Mouse (Mus musculus): ENCODE data around the gene Sipa1.
A peak's percentile ranks its signal among the peaks of the same experiment; 100 is the strongest.

The Sipa1 gene

DNA sequence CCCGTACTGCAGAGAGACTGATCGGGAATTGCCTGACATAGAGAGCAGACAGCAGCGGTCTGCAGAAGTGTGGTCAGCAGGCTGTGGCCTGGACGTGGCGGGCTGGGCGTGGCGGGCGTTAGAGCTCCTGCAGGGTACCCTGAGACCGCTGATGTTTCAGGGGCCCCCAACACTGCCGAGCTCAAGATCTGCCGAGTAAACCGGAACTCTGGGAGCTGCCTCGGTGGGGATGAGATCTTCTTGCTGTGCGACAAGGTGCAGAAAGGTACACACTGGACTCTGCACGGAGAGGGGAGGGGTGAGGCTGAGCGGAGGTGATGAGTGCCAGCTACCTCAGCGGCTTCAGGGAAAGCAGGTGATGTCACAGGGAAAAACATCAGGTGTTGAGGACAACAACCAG lies 22.5 kb downstream of the Sipa1 start:
- no peak for DNase-seq

DNA sequence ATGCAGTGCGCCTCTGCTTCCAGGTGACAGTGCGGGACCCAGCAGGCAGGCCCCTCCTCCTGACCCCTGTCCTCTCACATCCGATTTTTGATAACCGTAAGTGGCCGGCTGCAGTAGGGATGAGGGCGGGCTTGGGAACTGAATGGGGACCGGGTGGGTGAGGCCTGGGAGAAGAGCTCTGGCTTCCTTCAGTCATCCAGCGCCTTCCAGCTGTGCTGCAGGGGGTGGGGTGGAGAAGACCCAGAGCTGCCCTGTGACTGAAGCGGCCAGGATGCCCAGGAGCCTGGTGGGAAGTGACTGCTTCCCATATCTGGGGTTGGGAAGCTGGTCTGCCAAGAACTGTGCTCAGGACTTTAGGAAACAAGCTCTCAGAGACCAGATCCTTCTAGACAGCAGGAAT lies 23.2 kb downstream of the Sipa1 start:
- DNase-seq = no peak

DNA sequence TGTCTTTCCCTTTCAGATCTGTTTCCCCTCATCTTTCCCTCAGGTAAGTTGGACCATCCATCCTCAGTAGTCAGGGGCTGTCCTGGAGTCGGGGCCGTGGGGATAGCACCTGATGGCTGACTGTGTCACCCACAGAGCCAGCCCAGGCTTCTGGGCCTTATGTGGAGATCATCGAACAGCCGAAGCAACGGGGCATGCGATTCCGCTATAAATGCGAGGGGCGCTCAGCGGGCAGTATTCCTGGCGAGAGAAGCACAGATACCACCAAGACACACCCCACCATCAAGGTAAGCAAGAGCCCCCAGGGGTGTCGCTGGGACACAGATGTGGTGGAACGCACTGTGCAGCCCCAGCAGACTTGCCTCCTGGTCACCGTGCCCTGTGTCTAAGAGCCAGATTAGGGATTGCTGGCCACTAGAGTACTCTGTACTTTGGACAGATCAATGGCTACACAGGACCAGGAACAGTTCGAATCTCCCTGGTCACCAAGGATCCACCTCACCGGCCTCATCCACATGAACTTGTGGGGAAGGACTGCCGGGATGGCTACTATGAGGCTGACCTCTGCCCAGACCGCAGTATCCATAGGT lies 25.0 kb downstream of the Sipa1 start:
- DNase-seq = no peak

DNA sequence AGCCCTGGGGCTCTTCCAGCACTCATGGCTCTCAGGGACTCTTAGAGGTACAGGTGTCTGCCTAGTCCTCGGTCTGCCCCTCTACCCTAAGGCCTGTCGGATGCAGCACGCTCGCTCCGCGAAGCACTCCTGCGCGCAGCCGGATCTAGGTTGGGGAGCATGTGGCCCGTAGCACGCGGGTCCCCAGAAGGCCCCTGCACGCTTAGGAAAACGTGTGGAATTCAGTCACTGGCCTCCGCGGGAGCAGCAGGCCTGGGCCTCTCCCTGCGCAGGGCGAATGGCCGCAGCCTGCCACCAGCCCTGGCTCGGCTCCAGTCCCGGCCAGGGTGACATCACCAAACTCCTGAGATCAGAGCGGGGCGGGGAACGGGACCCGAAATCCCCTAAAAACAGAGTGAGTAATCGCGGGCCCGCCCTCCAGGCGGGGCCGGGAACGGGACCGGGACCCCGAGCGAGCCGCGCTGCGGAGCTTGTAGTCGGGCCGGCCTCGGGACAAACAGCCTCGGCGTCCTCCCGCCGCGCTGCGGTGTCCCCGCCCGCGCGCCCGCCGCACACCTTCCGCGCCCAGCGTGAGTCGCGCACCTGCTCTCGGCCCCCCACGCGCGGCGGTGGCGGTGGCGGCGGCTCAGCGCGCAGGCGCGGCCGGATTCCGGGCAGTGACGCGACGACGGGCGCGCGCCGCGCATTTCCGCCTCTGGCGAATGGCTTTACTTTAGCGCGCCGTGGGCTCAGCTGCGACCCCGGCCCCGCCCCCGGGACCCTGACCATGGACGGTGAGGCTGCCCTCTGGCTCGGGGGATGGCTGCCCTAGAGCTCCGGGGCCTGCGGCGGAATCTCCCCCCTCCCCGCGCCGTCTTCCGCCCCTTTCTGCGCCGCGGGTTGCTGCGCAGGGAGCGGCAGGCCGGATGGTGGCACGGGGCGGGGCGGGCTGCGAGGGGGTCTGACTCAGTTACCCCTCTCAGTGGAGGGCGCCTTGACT lies 26.1 kb downstream of the Sipa1 start, which contains the start of gene Rela:
Gene Rela, plus strand, starts transcription at position 415 of the 979 bp plus-strand sequence.
- peak; percentile 89 for DNase-seq

DNA sequence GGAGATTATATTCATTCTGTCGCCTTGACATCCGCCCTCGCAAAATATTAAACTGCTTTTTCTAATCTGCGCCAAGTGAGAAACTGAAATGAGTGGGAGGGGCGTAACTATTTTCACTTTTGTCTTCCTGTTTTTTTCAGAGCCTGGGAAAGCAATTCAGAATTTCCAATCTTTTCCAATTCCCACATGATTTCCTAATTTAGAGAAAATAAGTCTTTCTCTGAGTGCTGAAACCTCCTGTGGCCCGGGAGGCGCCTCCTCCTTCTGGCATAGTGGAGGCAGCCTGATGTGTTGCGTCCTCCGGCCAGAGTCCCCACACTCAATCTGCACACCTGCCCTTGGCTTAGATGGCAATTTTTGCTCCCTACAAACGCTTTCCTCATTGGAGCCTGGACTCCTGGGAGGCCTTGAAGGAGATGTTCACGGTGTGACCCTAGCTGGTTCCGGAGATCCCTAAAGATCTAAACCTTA lies 26.9 kb downstream of the Sipa1 start:
- DNase-seq = no peak

DNA sequence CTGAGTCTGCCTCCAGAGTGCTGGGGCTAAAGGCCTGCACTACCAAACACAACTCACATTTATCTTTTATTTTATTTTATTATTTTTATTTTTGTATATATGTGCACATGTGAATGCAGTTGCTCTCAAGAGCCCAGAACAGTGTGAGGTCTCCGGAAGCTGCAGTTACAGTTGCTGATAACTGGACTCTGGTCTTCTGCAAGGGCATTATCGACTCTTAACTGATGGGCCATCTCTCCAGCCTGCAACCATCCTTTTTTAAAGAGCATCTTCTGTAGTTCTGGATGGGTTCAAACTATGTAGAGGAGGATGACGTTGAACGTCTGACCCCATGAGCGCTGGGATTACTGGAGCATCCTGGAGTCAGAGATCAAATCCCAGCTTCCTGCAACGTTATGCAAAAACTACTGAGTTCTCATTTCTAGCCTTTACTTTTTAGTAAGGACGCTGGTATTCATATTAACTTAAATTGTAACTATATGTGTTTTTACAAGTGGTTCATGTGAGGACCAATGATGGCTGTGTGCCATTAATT lies 27.4 kb downstream of the Sipa1 start:
- DNase-seq = no peak

DNA sequence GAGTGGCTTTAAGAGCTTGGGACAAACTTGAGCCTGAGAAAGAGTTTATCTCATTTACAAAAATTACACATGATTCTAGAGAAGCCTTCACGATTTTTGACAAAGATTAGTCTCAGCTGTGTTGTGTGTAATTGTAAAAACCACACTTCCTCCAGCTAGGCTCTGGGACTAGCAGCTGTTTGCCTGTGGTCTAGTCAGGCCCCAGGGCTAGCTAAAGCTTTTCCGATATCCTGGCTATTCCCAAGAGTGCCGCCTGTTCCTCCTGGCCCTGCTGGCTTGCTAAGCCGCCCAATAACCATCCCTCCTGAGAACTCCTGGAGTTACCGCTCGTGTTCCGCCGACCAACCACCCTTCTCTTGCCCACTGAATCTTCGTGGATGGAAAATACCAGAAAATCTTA lies 31.4 kb downstream of the Sipa1 start:
- DNase-seq = no peak

DNA sequence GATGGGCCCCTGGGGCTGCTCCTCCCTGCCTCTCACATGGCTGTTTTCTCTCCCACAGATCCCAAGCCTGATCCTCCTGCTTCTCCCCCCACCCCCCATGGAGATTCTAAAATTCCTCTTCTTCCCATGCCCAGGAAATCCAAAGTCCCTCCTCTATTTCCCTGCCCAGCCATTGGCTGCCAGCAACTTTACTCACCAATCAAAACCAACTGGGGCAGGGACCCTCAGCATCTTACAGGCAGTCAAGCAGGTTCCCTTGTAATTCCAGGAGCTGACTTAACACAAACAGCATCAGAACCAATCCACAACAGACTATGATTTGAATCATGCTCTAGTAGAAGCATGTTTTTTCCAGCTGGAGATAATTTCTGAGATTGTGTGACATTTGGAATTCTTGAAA lies 33.6 kb downstream of the Sipa1 start:
- no peak for DNase-seq

DNA sequence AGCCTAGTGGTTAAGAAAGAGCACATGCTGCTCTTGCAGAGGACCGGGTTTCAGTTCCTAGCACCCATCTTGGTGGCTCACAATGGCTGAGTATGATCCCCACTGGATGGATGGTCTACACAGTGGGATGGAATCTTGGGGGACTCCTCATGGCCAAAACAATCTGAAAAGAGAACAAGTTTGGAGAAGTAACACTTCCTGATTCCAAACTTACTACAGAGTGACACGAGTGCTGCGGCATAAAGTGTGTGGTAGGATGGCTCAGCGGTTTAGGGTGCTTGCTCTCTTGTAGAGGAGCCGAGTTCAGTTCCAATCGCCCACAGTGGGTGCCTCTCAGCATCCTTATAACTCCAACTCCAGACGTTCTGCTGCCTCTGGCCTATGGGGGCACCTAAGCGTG lies 38.2 kb downstream of the Sipa1 start:
- DNase-seq = no peak

DNA sequence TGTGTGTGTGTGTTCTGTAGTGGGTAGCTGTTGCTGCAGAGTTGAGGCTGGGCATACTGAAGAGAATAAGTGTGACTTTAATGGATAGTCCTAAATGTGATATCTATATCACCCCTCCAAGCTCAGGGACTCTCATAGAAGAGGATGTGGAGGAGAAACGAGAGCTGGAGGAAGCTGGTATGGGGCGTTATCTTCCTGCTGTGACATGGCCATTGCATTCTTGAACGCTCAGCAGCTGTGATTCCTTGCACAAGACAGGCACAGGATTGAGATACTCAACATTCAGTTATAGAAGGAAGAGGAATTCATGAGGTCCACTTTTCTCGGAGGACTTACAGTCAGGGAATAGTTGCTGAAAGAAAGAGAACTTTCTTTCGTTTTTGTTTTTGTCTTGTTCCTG lies 41.6 kb downstream of the Sipa1 start:
- DNase-seq = no peak

DNA sequence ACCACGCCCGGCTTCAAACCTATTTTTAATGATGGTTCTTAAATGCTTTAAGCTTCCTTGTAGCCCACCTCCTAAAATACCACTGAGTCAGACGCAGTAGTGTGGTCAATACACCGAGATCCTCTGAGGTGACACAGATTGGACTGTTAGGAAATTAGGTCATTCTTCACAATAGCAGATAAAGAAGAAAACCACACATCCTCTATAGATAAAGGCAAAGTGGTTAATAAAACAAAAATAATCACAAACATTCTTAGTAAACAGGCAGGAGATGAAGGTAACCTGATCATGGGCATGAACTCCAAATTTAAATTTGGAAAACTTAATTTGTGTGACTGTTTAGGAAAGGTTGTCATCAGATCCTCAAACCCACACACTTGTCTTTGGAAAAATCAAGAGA lies 43.5 kb downstream of the Sipa1 start:
- DNase-seq = no peak

DNA sequence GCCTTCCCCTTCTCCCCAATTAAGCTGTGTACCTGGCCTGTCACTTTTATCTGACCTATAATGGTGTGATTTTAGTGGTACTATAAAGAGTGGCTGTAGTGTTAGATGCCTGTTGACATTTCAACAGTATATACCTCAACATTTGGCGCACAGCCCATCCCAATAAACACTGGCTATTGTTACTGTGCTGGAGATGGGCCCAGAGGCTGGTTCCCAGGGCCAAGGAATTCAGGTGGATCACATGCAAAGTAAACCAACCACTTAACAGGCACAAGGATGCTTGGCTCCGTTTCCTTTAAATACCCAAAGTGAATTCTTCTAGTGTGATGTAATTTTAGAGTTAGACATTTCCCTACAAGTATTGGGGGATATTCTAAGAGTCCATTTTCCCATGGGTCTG lies 48.6 kb downstream of the Sipa1 start:
- DNase-seq = no peak

DNA sequence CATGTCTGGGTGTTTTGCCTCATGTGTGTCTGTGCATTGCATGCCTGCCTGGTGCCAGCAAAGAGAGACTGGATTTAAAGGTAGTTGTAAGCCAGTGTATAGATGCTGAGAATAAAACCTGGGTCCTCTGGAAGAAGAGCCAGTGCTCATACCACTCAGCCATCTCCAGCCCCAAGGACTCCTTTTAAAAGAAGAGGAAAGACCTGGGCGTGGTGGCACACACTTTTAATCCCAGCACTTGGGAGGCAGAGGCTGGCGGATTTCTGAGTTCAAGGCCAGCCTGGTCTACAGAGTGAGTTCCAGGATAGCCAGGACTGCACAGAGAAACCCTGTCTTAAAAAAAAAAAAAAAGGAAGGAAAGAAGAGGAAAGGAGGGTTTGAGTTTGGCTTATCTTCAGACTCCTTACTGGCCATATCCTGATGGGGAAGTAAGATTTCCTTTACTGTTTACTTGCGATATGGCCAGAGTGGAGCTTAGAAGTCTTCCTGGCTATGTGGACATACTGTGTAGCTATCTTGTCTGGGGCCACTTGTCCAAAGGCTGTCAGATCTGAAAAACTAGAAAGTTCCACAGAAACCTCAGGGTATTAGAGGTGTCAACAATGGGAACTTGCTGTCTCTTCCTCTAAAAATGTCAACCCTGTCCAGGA lies 50.6 kb downstream of the Sipa1 start:
- DNase-seq = no peak

DNA sequence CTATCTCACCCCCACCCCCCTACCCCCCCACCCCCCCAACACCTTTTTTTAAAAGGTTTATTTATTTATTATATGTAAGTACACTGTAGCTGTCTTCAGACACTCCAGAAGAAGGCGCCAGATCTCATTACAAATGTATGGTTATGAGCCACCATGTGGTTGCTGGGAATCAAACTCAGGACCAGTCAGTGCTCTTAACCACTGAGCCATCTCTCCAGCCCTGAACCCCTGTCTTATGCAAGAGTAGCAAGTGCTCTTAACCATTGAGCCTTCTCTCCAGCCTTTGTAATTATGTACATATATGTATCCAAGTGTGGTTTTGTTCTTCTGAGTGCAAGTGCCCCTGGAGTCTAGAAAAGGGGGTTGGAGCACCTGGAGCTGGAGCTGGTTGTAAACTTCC lies 51.5 kb downstream of the Sipa1 start:
- DNase-seq = no peak

DNA sequence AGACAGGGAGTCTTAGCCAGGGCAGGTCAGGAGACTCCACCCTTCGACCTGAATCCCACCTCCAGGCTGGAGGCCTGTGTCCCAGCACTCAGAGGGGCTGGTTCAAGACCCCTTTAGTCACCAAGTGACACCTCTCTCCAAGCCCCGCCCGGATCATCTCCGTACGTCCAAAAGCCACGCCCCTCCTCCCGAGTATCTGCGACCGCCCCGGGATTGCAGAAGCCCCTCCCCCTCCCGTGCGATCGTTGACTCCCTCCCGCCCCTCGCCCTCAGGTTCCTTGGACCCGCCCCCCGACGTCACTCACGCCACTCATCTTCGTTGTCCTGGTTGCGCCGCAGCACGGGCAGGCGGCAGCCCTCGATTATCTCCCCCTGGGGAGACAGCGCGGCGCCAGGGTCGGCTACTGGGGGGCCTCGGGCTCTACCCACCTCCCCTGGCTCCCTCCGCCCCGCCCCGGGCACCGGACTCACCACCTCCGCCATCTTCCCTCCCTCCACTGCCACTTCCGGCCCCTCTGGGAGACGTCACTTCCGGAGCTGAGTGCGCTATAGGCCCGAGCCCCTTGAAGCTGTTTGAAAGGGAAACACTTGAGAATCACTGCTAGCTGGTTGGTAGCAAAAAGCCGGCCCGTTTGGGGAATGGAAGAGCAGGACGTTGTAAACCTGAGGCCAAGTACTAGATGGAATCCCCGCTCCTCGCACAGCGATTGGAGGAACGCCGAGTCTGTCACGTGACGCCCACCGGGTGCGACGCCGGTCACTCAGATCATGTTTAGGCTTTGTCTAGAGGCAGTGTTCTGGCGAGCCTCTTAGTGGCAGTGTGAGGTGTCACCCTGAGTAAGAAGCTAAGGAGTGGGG lies 53.7 kb downstream of the Sipa1 start, which contains the start of gene Kat5:
Gene Kat5, minus strand, starts transcription at position 691 of the 858 bp plus-strand sequence.
- peak; percentile 89 for DNase-seq

DNA sequence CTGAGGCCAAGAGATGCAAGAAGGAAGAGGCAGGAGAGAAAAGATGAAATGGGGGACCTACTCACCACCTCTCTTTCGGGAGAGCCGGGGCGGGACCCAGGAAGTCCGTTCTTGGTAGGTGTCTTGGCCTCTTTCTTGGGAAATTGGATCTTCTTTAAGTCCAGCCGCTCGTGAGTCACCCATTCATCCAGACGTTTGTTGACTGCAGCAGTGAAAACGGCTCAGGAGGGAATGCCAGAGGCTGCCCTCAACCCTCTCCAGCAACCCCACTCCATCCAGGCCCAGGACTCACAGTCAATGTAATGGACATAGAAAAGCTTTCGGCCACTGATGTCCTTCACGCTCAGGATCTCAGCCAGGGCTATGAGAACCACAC lies 54.3 kb downstream of the Sipa1 start:
- DNase-seq = no peak

DNA sequence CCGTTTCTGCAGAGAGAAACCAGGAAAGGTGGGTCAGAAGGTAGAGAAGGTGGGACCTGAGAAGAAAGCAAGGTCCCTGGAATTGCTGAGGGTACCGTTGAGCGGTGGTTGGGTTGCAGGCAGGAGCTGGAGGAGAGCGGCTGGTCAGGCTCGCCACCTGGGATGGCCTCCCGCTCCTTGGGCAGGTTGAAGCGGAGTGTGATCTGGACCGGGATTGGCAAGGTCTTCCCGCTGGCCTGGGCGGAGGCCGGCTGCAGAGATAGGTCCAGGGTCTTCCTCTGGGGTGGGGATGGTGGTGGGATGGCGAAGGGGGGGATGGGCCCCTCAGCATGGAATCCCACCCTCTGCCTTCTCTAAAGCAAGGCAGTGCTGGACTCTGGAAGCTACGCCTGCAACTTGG lies 54.8 kb downstream of the Sipa1 start:
- no peak for DNase-seq

DNA sequence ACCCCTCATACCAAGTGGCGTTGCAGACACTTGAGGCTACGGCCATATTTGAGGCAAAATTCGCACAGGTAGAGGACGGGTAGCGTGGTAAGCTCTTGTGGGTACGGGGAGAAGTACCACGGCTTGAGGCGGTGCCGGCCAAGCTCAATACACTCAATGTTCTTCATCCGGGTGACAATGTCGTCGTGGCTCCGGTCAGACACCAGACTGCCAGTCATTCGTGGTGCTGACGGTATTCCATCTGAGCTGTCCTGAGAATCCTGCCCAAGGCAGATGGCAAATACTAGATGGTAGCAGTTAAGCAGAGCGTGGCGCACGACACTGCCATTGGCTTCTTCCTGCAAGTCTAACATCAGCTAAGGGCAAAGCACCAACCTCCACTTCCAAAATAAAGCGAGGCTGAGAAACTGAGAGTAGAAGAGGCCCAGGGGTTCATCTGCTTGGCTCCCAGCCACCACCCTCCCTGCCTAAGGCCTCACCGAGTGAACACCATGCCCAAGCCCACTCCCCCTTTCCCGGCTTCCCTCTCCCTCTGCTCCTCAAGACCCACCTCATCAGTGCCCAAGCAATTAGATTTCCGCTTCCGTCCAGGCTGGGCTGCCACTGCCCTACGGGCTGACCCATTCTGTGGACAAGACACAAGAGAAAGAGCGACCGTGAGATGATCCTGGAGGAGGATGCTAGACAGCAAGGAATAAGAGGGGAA lies 55.6 kb downstream of the Sipa1 start:
- DNase-seq = no peak

DNA sequence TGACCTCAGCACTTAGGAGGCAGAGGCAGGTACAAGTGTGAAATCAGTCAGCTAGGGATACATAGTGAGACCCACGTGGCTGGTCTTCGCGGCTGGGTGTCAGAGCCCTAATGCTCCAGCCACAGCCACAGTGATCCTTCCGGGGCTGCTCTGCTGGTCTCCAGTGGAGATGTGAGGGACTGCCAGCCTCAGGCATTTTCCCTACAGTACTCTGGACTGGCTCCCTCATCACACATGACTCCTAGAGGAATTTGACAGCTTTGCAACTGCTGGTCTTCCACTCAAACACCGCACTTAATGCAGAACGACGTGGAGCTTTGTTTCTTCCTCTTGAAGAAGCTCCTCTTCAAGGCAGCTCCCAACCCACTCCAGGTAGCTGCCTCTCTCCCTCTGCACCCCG lies 57.3 kb downstream of the Sipa1 start:
- DNase-seq = peak; percentile 17

DNA sequence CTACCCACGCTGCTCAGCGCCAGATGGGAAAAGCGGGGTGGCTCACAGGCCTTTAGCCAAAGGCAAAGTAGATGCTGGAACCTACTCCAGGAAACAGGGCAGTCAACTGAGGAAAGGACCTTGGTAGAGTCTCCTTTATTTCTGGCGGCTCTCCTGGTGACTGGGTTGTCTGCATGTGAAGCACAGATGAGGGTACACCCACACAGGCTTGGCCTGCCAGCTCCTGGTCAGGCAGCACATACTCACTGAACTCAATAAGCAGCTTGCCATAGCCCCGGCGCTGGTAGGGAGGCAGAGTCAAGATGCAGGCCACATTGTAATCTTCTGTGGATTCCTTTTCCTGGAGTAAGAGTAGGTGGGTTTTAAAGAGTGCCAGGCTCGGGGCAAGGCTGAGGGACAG lies 58.4 kb downstream of the Sipa1 start:
- no peak for DNase-seq

DNA sequence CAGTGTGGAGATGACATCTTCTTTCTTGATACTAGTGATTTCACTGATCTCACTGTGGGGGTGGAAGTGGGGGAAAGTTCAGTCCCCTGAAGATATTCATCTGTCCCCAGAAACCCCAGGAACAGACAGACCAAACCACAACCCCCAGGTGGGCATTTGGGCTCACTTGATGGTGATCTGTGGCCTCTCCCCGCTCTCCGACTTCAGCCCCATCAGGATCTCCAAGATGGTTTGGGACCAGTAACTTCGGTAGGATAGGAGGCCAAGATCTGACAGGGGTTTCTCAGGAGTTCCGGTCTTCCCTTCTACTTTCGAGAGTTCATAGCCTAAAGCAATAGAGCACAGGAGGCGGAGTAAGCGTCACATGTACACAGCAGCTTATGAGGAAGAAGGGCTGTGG lies 59.8 kb downstream of the Sipa1 start:
- no peak for DNase-seq

Measured in right cerebral cortex, postnatal 4 days (tissue).